ENCODE assay signal across 13 mouse cellular contexts in the genomic region with DNA sequence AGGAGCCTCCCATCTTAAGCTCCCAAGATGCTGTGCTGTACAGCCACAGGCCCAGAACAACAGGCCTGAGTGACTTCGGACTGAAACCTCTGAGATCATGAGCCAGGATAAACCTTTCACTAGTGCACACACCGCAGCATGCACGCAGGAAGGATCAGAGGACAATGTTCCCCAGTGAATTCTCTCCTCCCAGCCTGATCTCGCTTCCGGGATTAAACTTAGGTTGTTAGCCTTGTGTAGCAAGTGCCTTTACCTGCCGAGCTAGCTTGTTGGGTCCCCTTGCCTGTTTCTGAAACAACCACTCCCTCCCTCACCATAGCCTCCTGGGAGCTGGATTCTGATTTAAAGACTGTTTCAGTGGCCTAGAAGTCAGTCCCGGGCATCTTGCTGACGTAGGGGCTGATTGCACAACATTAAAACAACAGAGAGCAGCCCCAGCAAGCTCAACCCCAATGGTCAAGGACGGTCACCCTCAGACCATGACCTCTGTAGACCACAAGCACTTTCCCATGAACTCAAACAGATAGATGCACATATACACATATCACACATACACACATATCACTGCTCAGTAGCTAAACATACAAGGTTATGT.
"Had no signal": no experiment of that assay in that cellular context is flagged by ENCODE, and none has a peak within 500 bp of the region (broad histone marks: within the 10 kb centered on the region; RNA-seq: fewer than 3 reads in every experiment).

No protein-coding gene starts in this region.

- H3K4me2 ChIP-seq: kidney, embryonic 15.5 days; liver, embryonic 13.5 days; lung, embryonic 14.5 days had no signal

- ATAC-seq: intestine, embryonic 16.5 days; lung, postnatal 0 days had no signal

- H3K36me3 ChIP-seq: kidney, embryonic 15.5 days; liver, embryonic 13.5 days had no signal

- H3K9ac ChIP-seq: kidney, embryonic 15.5 days; liver, embryonic 13.5 days; lung, embryonic 14.5 days had no signal

- H3K4me3 ChIP-seq: kidney, embryonic 15.5 days; left cerebral cortex, adult 2 months; liver, embryonic 13.5 days had no signal

- H3K9me3 ChIP-seq: kidney, embryonic 15.5 days; liver, embryonic 13.5 days had no signal

- DNase-seq: kidney, adult 18-20 months; kidney, postnatal 10 days; layer of hippocampus, postnatal 36 days; liver, embryonic 13.5 days; lung, embryonic 14.5 days; midbrain, embryonic 14.5 days; thymus, postnatal 25 days had no signal

- H3K27ac ChIP-seq: kidney, embryonic 15.5 days; left cerebral cortex, adult 2 months; liver, embryonic 13.5 days; macrophage; stomach, postnatal 0 days had no signal
